Mouse (Mus musculus) heart, embryonic 16.5 days (tissue): ENCODE measurements around the gene Ppp1r9b. TPM values are rescaled to one million over a fixed set of nuclear protein-coding genes. Genes with fewer than 3 reads are reported as not detected.

Source experiments
- ATAC-seq: fragments of 200-750 bp; cut with Nextera tagmentation; replicated peaks from 2 replicates; pipeline ENCODE4 v1.8.0; 2017; ENCODE audit warnings: moderate number of reproducible peaks; ENCODE audit not compliant: insufficient read depth, low FRiP score; ENCODE audit errors: extremely low read depth
- H3K27ac ChIP-seq: fragments of 300-500 bp; sonication (generic); 2 replicates; pipeline ENCODE4 v1.5.1; 2014; ENCODE audit warnings: mild to moderate bottlenecking, low read length, control low read depth, moderate library complexity
- H3K27me3 ChIP-seq: fragments of 300-500 bp; sonication (generic); 2 replicates; pipeline ENCODE4 v1.6.1; 2014; ENCODE audit warnings: low read length, mixed read lengths; ENCODE audit not compliant: control insufficient read depth, insufficient read depth
- H3K36me3 ChIP-seq: fragments of 300-500 bp; sonication (generic); 2 replicates; pipeline ENCODE4 v1.6.1; 2014; ENCODE audit not compliant: control insufficient read depth, insufficient read depth
- H3K4me1 ChIP-seq: fragments of 300-500 bp; sonication (generic); 2 replicates; pipeline ENCODE4 v1.6.1; 2014; ENCODE audit warnings: low read length, mixed read lengths; ENCODE audit not compliant: control insufficient read depth, insufficient read depth
- H3K4me2 ChIP-seq: fragments of 300-500 bp; sonication (generic); 2 replicates; pipeline ENCODE4 v1.6.1; 2014; ENCODE audit warnings: low read depth, mild to moderate bottlenecking, control low read depth, low read length
- H3K4me3 ChIP-seq: fragments of 300-500 bp; sonication (generic); 2 replicates; pipeline ENCODE4 v1.5.1; 2014; ENCODE audit warnings: mild to moderate bottlenecking, control low read depth, low read length
- H3K9ac ChIP-seq: fragments of 300-500 bp; sonication (generic); 2 replicates; pipeline ENCODE4 v1.6.1; 2014; ENCODE audit warnings: low read length, control low read depth
- H3K9me3 ChIP-seq: fragments of 300-500 bp; sonication (generic); replicated peaks from 2 replicates; pipeline ENCODE4 v1.6.1; 2016; ENCODE audit warnings: low read length; ENCODE audit not compliant: control insufficient read depth
- WGBS: fragments of 180-500 bp; shearing (Covaris S2); extraction: QIAGEN DNeasy Blood & Tissue Kit; methylation state at CpG from one replicate; pipeline ENCODE4 v1.1.7; 2014; 5-methylcytosine and 5-hydroxymethylcytosine counted together
- polyA plus RNA-seq: library from polyadenylated mRNA; unstranded; fragments of >200 nt; fragmentation: Nextera tagmentation; extraction: Ambion mirVana; gene quantifications from 2 replicates; pipeline ENCODE4 v1.2.1, GENCODE M21; 2015

The Ppp1r9b gene
- polyA plus RNA-seq, 1 experiment from 2014 or later: 5.8 TPM

- Histone ChIP-seq H3K36me3 (peaks cover 4% of the 10 kb centered on the region; the same call in 1 of the 2 replicates), H3K27ac (peak overlapping the region; percentile 94), H3K27me3 (no peaks in the 10 kb centered on the region), H3K4me2 (peak overlapping the region; percentile 98), H3K4me3 (peak overlapping the region; percentile 93), H3K4me1 (peaks cover 69% of the 10 kb centered on the region), H3K9ac (peak overlapping the region; percentile 95), H3K9me3 (no peaks in the 10 kb centered on the region)
- ATAC-seq: no peak
- under 1% methylated on average over 99 of the region's 99 CpGs for WGBS
Observed at GRCm38 (mm10) chr11:94991641-94992479, 1.0 kb downstream of the Ppp1r9b start.

- Histone ChIP-seq H3K9me3 (no peaks in the 10 kb centered on the region), H3K36me3 (peaks cover 7% of the 10 kb centered on the region; the same call in 1 of the 2 replicates), H3K4me1 (peaks cover 65% of the 10 kb centered on the region), H3K9ac (peak overlapping the region; percentile 95), H3K4me2 (peak overlapping the region; percentile 98), H3K4me3 (peak overlapping the region; percentile 93), H3K27ac (peak overlapping the region; percentile 94), H3K27me3 (no peaks in the 10 kb centered on the region)
- no peak for ATAC-seq
- under 1% methylated on average over 20 of the region's 20 CpGs for WGBS
Observed at GRCm38 (mm10) chr11:94992480-94992753, 1.6 kb downstream of the Ppp1r9b start.

GRCm38 (mm10) chr11:94992754-94993606, 2.1 kb downstream of the Ppp1r9b start:
- H3K4me2 ChIP-seq: peak overlapping the region; percentile 98
- 3% methylated on average over 22 of the region's 22 CpGs for WGBS
- H3K9ac ChIP-seq: peak overlapping the region; percentile 95
- H3K36me3 ChIP-seq: peaks cover 11% of the 10 kb centered on the region; the same call in 1 of the 2 replicates
- H3K27ac ChIP-seq: peak overlapping the region; percentile 94
- no peaks in the 10 kb centered on the region for H3K9me3 ChIP-seq
- ATAC-seq: 0 out of 2 replicates have a peak, but pooled peaks have one; percentile 2
- H3K4me3 ChIP-seq: peak overlapping the region; percentile 93
- no peaks in the 10 kb centered on the region for H3K27me3 ChIP-seq
- H3K4me1 ChIP-seq: peaks cover 66% of the 10 kb centered on the region

- Histone ChIP-seq H3K4me3 (peak overlapping the region; percentile 93), H3K4me1 (peaks cover 60% of the 10 kb centered on the region), H3K27ac (peak overlapping the region; percentile 94), H3K9ac (peak overlapping the region; percentile 95), H3K27me3 (no peaks in the 10 kb centered on the region), H3K4me2 (peak overlapping the region; percentile 98), H3K36me3 (peaks cover 15% of the 10 kb centered on the region; the same call in 1 of the 2 replicates), H3K9me3 (no peaks in the 10 kb centered on the region)
- no peak for ATAC-seq
- 26% methylated on average over 10 of the region's 10 CpGs for WGBS
Observed at GRCm38 (mm10) chr11:94994208-94994814, 3.5 kb downstream of the Ppp1r9b start.

- Histone ChIP-seq H3K4me2 (peak overlapping the region; percentile 98), H3K4me3 (peak overlapping the region; percentile 93), H3K9me3 (no peaks in the 10 kb centered on the region), H3K9ac (peak overlapping the region; percentile 95), H3K27ac (no peak overlapping the region), H3K27me3 (no peaks in the 10 kb centered on the region), H3K4me1 (peaks cover 55% of the 10 kb centered on the region), H3K36me3 (peaks cover 17% of the 10 kb centered on the region; the same call in 1 of the 2 replicates)
- 78% methylated on average over 11 of the region's 11 CpGs for WGBS
- no peak for ATAC-seq
Observed at GRCm38 (mm10) chr11:94994947-94995772, 4.3 kb downstream of the Ppp1r9b start.

- ATAC-seq: no peak
- Histone ChIP-seq H3K4me2 (no peak overlapping the region), H3K9me3 (no peaks in the 10 kb centered on the region), H3K36me3 (peaks cover 17% of the 10 kb centered on the region; the same call in 1 of the 2 replicates), H3K4me1 (peaks cover 60% of the 10 kb centered on the region), H3K27me3 (no peaks in the 10 kb centered on the region), H3K9ac (no peak overlapping the region), H3K27ac (no peak overlapping the region), H3K4me3 (no peak overlapping the region)
- 83% methylated on average over 8 of the region's 8 CpGs for WGBS
Observed at GRCm38 (mm10) chr11:94996101-94996500, 5.3 kb downstream of the Ppp1r9b start.

- no peak for ATAC-seq
- Histone ChIP-seq H3K9me3 (no peaks in the 10 kb centered on the region), H3K4me2 (no peak overlapping the region), H3K36me3 (peaks cover 24% of the 10 kb centered on the region), H3K27ac (no peak overlapping the region), H3K4me3 (no peak overlapping the region), H3K4me1 (peaks cover 60% of the 10 kb centered on the region), H3K27me3 (no peaks in the 10 kb centered on the region), H3K9ac (no peak overlapping the region)
- 91% methylated on average over 6 of the region's 6 CpGs for WGBS
Observed at GRCm38 (mm10) chr11:94996984-94997383, 6.1 kb downstream of the Ppp1r9b start.

GRCm38 (mm10) chr11:94997596-94997995, 6.8 kb downstream of the Ppp1r9b start:
- no peak overlapping the region for H3K27ac ChIP-seq
- H3K36me3 ChIP-seq: peaks cover 30% of the 10 kb centered on the region
- no peak overlapping the region; the same call in 1 of the 2 replicates for H3K4me2 ChIP-seq
- no peak overlapping the region for H3K4me3 ChIP-seq
- H3K27me3 ChIP-seq: no peaks in the 10 kb centered on the region
- H3K9me3 ChIP-seq: no peaks in the 10 kb centered on the region
- 51% methylated on average over 5 of the region's 5 CpGs for WGBS
- H3K4me1 ChIP-seq: peaks cover 59% of the 10 kb centered on the region
- ATAC-seq: no peak
- no peak overlapping the region for H3K9ac ChIP-seq
